Mouse (Mus musculus): ENCODE results near the gene Stag1. TPM values are rescaled to one million over a fixed set of nuclear protein-coding genes. Genes with fewer than 3 reads are reported as not detected.
A peak's percentile ranks its signal among the peaks of the same experiment; 100 is the strongest.

Gene Stag1
- polyA plus RNA-seq, 1 experiment: 4.2 TPM

DNA sequence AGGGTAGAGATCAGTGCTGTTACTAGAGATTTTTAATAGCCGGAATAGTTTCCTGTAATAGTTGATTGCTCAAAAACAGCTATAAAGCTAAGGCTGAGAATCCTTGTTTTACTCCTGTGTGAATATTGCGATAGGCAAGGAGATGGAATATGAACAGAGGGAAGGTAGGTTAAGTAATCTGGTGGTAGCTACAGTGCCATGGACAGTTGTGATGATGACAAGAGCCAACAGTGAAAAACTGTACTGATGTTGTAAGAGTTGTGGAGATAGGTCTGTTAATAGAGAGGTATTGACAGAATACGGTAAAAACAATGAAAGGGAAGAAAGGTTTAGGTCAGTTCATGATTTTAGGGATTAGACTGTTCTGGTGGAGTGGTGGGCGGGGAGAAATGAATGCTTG is 58.5 kb downstream of the Stag1 start:
- TF ChIP-seq POLR2A (IDR thresholded peaks at IDR 0.05; ENCODE audit: borderline replicate concordance, extremely low read depth, low read depth, low read length) (no peak), CTCF (IDR thresholded peaks at IDR 0.05; ENCODE audit: insufficient read depth, low read length) (no peak)
- DNase-seq: no peak
- Histone ChIP-seq H3K4me1 (ENCODE audit: control insufficient read depth, insufficient read depth, low read length) (no peaks in the 10 kb centered on the region; the same call in 1 of the 2 replicates), H3K4me3 (replicated peaks; ENCODE audit: extremely low read depth, low read depth, low read length) (no peak overlapping the region)
- WGBS: 93% methylated on average over 4 of the region's 4 CpGs

DNA sequence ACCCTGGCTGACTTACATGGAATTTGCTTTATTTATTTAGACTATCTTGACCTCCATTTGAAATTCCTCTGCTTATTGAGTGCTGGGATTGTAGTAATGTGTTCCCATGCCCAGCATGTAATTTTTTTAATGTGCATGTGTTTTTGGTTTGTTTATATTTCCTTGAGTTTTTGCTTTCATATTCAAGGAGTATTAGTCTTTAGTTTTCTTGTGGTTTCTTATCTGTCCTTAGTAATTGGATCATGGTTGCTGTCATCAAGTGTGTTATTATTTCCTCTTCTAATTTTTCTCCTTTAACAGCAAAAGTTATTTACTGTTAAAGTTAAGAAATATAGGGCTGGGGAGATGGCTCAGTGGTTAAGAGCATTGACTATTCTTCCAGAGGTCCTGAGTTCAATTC is 63.0 kb downstream of the Stag1 start:
- Histone ChIP-seq H3K4me1 (ENCODE audit: control insufficient read depth, insufficient read depth, low read length) (no peaks in the 10 kb centered on the region; the same call in 1 of the 2 replicates), H3K4me3 (replicated peaks; ENCODE audit: extremely low read depth, low read depth, low read length) (no peak overlapping the region)
- TF ChIP-seq CTCF (IDR thresholded peaks at IDR 0.05; ENCODE audit: insufficient read depth, low read length) (no peak), POLR2A (IDR thresholded peaks at IDR 0.05; ENCODE audit: borderline replicate concordance, extremely low read depth, low read depth, low read length) (no peak)
- DNase-seq: no peak

DNA sequence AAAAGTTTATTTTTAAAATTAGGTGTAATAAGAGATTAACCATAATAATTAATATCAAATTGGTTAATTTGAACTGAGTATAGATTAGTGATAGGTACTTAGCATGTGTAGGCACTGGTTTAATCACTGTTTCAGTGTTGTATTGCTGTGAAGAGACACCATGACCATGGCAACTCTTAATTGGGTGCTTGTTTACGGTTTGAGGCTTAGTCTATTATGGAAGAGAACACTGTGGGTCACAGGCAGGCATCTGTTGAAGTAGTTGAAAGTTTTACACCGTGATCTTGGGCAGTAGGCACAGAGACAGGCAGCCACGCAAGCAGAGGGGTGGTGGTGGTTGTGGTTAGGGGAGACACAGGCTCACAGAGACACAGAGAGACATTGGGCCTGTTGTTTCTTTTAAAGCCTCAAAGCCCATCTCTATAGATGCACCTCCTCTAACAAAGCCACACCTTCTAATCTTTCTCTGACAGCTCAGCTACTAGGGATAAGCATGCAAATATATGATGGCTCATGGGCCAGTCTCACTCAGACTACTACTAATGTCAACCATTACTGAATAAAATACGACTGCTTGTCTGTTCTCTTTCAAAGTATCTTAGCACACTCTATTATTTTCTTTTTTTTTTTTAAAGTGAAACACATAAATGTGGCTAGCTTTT is 66.0 kb downstream of the Stag1 start:
- Histone ChIP-seq H3K4me1 (ENCODE audit: control insufficient read depth, insufficient read depth, low read length) (no peaks in the 10 kb centered on the region), H3K4me3 (replicated peaks; ENCODE audit: extremely low read depth, low read depth, low read length) (no peak overlapping the region)
- 82% methylated on average over 4 of the region's 4 CpGs for WGBS
- DNase-seq: no peak
- TF ChIP-seq CTCF (IDR thresholded peaks at IDR 0.05; ENCODE audit: insufficient read depth, low read length): no peak
- no peak for TF ChIP-seq POLR2A (IDR thresholded peaks at IDR 0.05; ENCODE audit: borderline replicate concordance, extremely low read depth, low read depth, low read length)

DNA sequence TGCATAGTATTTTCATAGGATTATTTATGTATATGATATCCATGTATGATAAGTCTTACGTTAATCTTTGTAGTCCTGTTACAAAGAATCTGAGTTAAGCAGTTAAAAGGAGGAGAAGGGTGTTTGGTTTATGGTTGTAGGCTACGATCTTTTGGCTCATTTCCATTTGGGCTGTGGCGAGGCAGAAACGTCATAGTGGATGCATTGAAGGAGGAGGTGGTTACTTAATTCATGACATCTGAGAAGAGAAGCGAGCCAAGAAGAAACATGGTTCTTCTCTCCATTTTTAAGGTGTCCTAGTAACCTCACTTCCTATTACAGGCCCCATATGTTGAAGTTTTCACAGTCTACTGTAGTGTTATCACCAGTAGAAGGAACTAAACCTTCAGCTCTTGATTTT is 72.6 kb downstream of the Stag1 start:
- no peaks in the 10 kb centered on the region; the same call in 1 of the 2 replicates for H3K4me1 ChIP-seq (ENCODE audit: control insufficient read depth, insufficient read depth, low read length)
- TF ChIP-seq CTCF (IDR thresholded peaks at IDR 0.05; ENCODE audit: insufficient read depth, low read length): no peak
- no peak for TF ChIP-seq POLR2A (IDR thresholded peaks at IDR 0.05; ENCODE audit: borderline replicate concordance, extremely low read depth, low read depth, low read length)
- H3K4me3 ChIP-seq (replicated peaks; ENCODE audit: extremely low read depth, low read depth, low read length): no peak overlapping the region
- 57% methylated on average over 5 of the region's 5 CpGs for WGBS
- DNase-seq: no peak

DNA sequence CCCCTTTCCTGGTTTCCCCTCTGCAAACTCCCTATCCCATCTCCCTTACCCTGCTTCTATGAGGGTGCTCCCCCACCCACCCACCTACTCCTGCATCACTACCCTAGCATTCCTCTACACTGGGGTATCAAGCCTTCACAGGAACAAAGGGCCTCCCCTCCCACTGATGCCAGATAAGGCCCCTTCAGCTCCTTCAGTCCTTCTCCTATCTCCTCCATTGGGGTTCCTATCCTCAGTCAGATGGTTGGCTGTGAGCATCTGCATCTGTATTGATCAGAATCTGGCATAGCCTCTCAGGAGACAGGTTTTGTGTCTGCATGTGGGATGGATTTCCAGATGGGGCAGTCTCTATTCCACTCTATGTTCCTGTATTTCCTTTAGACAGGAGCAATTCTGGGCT is 81.4 kb downstream of the Stag1 start:
- Histone ChIP-seq H3K4me1 (ENCODE audit: control insufficient read depth, insufficient read depth, low read length) (peaks cover 2% of the 10 kb centered on the region; the same call in 1 of the 2 replicates), H3K4me3 (replicated peaks; ENCODE audit: extremely low read depth, low read depth, low read length) (no peak overlapping the region)
- no peak for DNase-seq
- no peak for TF ChIP-seq POLR2A (IDR thresholded peaks at IDR 0.05; ENCODE audit: borderline replicate concordance, extremely low read depth, low read depth, low read length)

DNA sequence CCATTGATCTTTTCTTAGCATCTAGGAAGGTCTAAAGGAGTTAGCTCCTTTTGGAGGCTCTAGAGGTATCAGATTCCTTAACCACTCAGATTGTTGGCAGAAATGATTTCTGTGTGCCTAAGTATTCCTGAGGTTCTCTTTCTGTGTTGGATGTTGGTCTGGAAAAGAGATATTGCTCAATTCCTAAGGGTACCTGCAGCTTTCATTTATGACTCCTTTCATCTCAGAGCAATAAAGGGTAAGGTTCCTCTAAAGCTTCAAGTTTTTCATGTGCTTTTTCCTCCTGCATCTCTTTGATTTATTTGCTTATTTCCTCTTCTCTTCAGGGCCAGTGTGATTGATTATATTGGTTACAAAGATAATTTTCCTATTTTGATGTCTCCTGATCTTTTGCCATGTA is 84.7 kb downstream of the Stag1 start:
- TF ChIP-seq POLR2A (IDR thresholded peaks at IDR 0.05; ENCODE audit: borderline replicate concordance, extremely low read depth, low read depth, low read length) (no peak), CTCF (IDR thresholded peaks at IDR 0.05; ENCODE audit: insufficient read depth, low read length) (no peak)
- Histone ChIP-seq H3K4me1 (ENCODE audit: control insufficient read depth, insufficient read depth, low read length) (peaks cover 2% of the 10 kb centered on the region; the same call in 1 of the 2 replicates), H3K4me3 (replicated peaks; ENCODE audit: extremely low read depth, low read depth, low read length) (no peak overlapping the region)
- DNase-seq: no peak

DNA sequence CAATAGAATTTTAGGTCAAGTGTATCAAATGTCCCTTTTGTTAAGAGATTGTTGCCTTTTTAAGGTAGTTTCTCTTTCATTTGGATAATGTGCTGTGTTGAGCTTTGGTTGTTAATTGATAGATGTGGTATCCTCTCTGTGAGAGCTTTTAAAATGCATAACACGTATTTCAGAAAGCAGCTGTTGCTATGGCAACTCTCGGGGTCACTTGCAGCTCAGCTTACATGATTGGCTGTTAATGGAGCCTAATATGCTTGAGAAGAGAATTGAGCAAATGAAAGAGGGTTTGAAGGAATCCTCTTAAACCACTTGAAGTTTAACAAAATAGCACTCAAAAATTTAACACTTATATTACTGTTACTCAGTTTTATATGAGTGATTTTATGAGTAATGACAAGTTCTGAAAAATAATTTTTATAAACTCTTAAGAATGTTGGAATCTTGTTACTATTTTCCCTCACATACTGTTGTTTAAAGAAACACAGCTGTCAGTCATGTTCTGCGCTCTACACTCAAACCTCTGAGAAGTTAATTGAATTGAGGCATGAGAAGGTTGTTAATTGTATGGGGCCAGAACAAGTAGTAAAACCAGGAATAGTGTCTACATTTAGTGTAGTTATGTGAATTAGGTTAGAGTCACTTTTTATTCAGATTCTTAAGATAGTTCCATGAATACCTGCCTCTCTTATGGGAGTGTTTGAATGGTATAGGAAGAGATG is 88.3 kb downstream of the Stag1 start:
- no peak for TF ChIP-seq POLR2A (IDR thresholded peaks at IDR 0.05; ENCODE audit: borderline replicate concordance, extremely low read depth, low read depth, low read length)
- DNase-seq: no peak
- WGBS: 41% methylated on average over 3 of the region's 3 CpGs
- Histone ChIP-seq H3K4me1 (ENCODE audit: control insufficient read depth, insufficient read depth, low read length) (peaks cover 2% of the 10 kb centered on the region; the same call in 1 of the 2 replicates), H3K4me3 (replicated peaks; ENCODE audit: extremely low read depth, low read depth, low read length) (peak overlapping the region; percentile 10)

DNA sequence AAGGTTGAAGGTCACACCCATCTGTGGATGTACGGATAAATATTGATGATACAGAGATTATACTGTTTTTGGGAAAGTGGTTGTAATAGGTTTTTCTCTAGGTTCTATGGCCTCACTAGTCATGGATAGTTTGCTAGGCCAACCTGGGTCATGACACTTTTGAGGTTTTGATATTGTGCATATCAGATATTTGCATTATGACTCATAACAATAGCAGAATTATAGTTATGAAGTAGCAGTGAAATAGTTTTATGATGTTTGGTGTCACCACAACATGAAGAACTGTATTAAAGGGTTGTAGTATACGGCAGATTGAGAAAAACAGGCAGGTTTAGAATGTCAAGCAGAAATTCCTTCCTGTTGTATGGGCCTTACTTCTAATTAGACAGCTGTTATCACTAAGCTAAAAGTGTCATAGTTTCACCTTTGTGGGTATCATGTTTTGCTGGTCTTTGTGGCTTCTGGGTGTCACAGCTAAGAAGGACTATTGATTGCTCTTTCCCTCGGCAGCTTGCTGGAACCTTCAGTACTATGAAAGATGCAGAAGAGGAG is 92.2 kb downstream of the Stag1 start:
- TF ChIP-seq POLR2A (IDR thresholded peaks at IDR 0.05; ENCODE audit: borderline replicate concordance, extremely low read depth, low read depth, low read length) (no peak), CTCF (IDR thresholded peaks at IDR 0.05; ENCODE audit: insufficient read depth, low read length) (no peak)
- DNase-seq: no peak
- WGBS: 78% methylated on average over 3 of the region's 3 CpGs
- H3K4me1 ChIP-seq (ENCODE audit: control insufficient read depth, insufficient read depth, low read length): no peaks in the 10 kb centered on the region
- no peak overlapping the region for H3K4me3 ChIP-seq (replicated peaks; ENCODE audit: extremely low read depth, low read depth, low read length)

DNA sequence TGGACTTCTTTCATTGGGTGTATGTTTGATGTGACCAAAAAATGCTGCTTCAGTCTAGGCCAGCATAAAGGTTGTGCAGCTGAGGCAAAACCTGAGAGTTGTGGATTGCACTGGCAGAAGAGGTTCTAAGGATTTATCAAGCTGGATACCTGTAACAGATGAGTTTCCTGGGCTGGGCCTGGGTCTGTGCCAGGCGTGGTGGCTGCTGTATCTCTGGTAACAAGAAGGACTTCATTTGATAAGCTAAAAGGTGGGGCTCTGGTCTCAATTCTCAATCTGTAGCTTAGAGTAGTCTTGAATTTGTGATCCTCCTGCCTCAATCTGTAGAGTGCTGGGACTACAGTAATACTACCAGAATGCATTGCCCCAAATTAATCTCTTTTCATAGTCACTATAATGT is 94.6 kb downstream of the Stag1 start:
- TF ChIP-seq POLR2A (IDR thresholded peaks at IDR 0.05; ENCODE audit: borderline replicate concordance, extremely low read depth, low read depth, low read length) (no peak), CTCF (IDR thresholded peaks at IDR 0.05; ENCODE audit: insufficient read depth, low read length) (no peak)
- no peak for DNase-seq
- H3K4me3 ChIP-seq (replicated peaks; ENCODE audit: extremely low read depth, low read depth, low read length): no peak overlapping the region
- no peaks in the 10 kb centered on the region; the same call in 1 of the 2 replicates for H3K4me1 ChIP-seq (ENCODE audit: control insufficient read depth, insufficient read depth, low read length)
- WGBS: 79% methylated on average over 1 of the region's 1 CpGs

DNA sequence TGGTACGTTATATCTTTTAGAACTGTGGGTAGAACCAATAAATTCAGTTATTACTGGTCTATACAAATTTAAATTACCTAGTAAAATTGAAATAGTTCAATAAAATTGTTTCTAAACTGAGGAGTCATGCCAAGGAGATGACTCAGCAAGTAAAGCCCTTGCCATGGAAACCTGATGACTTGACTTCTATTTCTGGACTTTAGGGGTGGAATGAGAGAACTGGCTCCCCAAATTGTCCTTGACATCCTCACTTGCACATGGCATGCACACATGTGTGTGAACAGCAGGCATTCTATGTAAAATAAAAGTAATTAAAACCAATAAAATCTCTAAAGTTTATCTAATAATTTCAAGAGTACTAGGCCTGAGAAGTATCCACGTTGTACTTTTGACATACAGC is 98.9 kb downstream of the Stag1 start:
- no peak for DNase-seq
- 67% methylated on average over 2 of the region's 2 CpGs for WGBS

More for the DNA sequence above, 98.9 kb downstream of the Stag1 start:
- no peaks in the 10 kb centered on the region; the same call in 1 of the 2 replicates for H3K4me1 ChIP-seq (ENCODE audit: control insufficient read depth, insufficient read depth, low read length)
- TF ChIP-seq CTCF (IDR thresholded peaks at IDR 0.05; ENCODE audit: insufficient read depth, low read length) (no peak), POLR2A (IDR thresholded peaks at IDR 0.05; ENCODE audit: borderline replicate concordance, extremely low read depth, low read depth, low read length) (no peak)
- H3K4me3 ChIP-seq (replicated peaks; ENCODE audit: extremely low read depth, low read depth, low read length): no peak overlapping the region
